Mouse (Mus musculus): ENCODE measurements at regions not wholly inside any gene's neighbourhood (a gene's known extent, or its start where the extent isn't known, plus 50 kb on each side); places are given as distances from the start of the nearest gene placed in this dataset.

GRCm38 (mm10) chr5:40441239-40441638 lies 686.0 kb upstream of the Hs3st1 start:
- no peak for TF ChIP-seq CTCF (IDR thresholded peaks at IDR 0.05; ENCODE audit: low read depth)
- no peak for TF ChIP-seq EP300 (IDR thresholded peaks at IDR 0.05; ENCODE audit: low read depth)
